Mouse (Mus musculus) embryonic facial prominence, embryonic 13.5 days (tissue): ENCODE results near the gene Tas1r2. TPM values are rescaled to one million over a fixed set of nuclear protein-coding genes. Genes with fewer than 3 reads are reported as not detected.

Source experiments
- ATAC-seq: fragments of 200-750 bp; cut with Nextera tagmentation; 2 replicates; pipeline ENCODE4 v1.8.0; 2017; ENCODE audit warnings: low read depth; ENCODE audit not compliant: insufficient number of reproducible peaks, insufficient read depth, low FRiP score, low TSS enrichment
- H3K27ac ChIP-seq: fragments of 300-500 bp; sonication (generic); 2 replicates; pipeline ENCODE4 v1.5.1; 2015; ENCODE audit warnings: moderate library complexity, mild to moderate bottlenecking, inconsistent platforms
- H3K27me3 ChIP-seq: fragments of 300-500 bp; sonication (generic); 2 replicates; pipeline ENCODE4 v1.6.1; 2015; ENCODE audit warnings: mild to moderate bottlenecking, inconsistent platforms
- H3K36me3 ChIP-seq: fragments of 300-500 bp; sonication (generic); 2 replicates; pipeline ENCODE4 v1.6.1; 2015; ENCODE audit warnings: mild to moderate bottlenecking, inconsistent platforms
- H3K4me1 ChIP-seq: fragments of 300-500 bp; sonication (generic); 2 replicates; pipeline ENCODE4 v1.6.1; 2015; ENCODE audit warnings: inconsistent platforms
- H3K4me2 ChIP-seq: fragments of 300-500 bp; sonication (generic); 2 replicates; pipeline ENCODE4 v1.6.1; 2015; ENCODE audit warnings: moderate library complexity, mild to moderate bottlenecking, inconsistent platforms
- H3K4me3 ChIP-seq: fragments of 300-500 bp; sonication (generic); 2 replicates; pipeline ENCODE4 v1.5.1; 2015; ENCODE audit warnings: mild to moderate bottlenecking, inconsistent platforms
- H3K9ac ChIP-seq: fragments of 300-500 bp; sonication (generic); 2 replicates; pipeline ENCODE4 v1.6.1; 2015; ENCODE audit warnings: mild to moderate bottlenecking, inconsistent platforms
- H3K9me3 ChIP-seq: fragments of 300-500 bp; sonication (generic); 2 replicates; pipeline ENCODE4 v1.6.1; 2016; ENCODE audit warnings: inconsistent platforms
- WGBS: fragments of 180-500 bp; shearing (Covaris S2); methylation state at CpG from one replicate; pipeline ENCODE4 v1.1.7; 2015; ENCODE audit warnings: mixed read lengths; 5-methylcytosine and 5-hydroxymethylcytosine counted together
- polyA plus RNA-seq: library from polyadenylated mRNA; unstranded; fragments of >200 nt; fragmentation: Nextera tagmentation; extraction: Ambion mirVana; gene quantifications from 2 replicates; pipeline ENCODE4 v1.2.1, GENCODE M21; 2015

Tas1r2 gene
- polyA plus RNA-seq, 1 experiment from 2014 or later: not detected

GRCm38 (mm10) chr4:139640333-139640732 lies 13.0 kb upstream of the Tas1r2 start:
- 63% methylated on average over 12 of the region's 12 CpGs for WGBS

GRCm38 (mm10) chr4:139640775-139641174 lies 12.6 kb upstream of the Tas1r2 start:
- H3K9ac ChIP-seq: no peak overlapping the region
- H3K4me2 ChIP-seq: no peak overlapping the region
- ATAC-seq: no peak
- no peak overlapping the region for H3K27ac ChIP-seq
- peaks cover 28% of the 10 kb centered on the region for H3K27me3 ChIP-seq
- H3K36me3 ChIP-seq: peaks cover 32% of the 10 kb centered on the region
- no peaks in the 10 kb centered on the region for H3K9me3 ChIP-seq
- H3K4me3 ChIP-seq: no peak overlapping the region
- WGBS: 60% methylated on average over 6 of the region's 6 CpGs
- H3K4me1 ChIP-seq: peaks cover 18% of the 10 kb centered on the region

More at GRCm38 (mm10) chr4:139640333-139640732, 13.0 kb upstream of the Tas1r2 start:
- Histone ChIP-seq H3K27me3 (peaks cover 28% of the 10 kb centered on the region), H3K4me1 (peaks cover 18% of the 10 kb centered on the region), H3K4me3 (no peak overlapping the region), H3K36me3 (peaks cover 37% of the 10 kb centered on the region), H3K9ac (no peak overlapping the region), H3K27ac (no peak overlapping the region), H3K9me3 (no peaks in the 10 kb centered on the region), H3K4me2 (no peak overlapping the region)
- ATAC-seq: no peak

- Histone ChIP-seq H3K9me3 (no peaks in the 10 kb centered on the region), H3K27ac (no peak overlapping the region)
Measured at GRCm38 (mm10) chr4:139641829-139642425, 11.4 kb upstream of the Tas1r2 start.

GRCm38 (mm10) chr4:139643972-139644371 lies 9.4 kb upstream of the Tas1r2 start:
- no peaks in the 10 kb centered on the region for H3K9me3 ChIP-seq
- H3K4me2 ChIP-seq: no peak overlapping the region
- peaks cover 18% of the 10 kb centered on the region for H3K4me1 ChIP-seq
- peaks cover 28% of the 10 kb centered on the region for H3K27me3 ChIP-seq
- H3K36me3 ChIP-seq: peaks cover 34% of the 10 kb centered on the region
- no peak for ATAC-seq
- H3K27ac ChIP-seq: no peak overlapping the region
- WGBS: 18% methylated on average over 9 of the region's 9 CpGs
- H3K9ac ChIP-seq: 0 out of 2 replicates have a peak overlapping the region, but pooled peaks have one; percentile 12
- no peak overlapping the region for H3K4me3 ChIP-seq

More at GRCm38 (mm10) chr4:139641829-139642425, 11.4 kb upstream of the Tas1r2 start:
- H3K4me1 ChIP-seq: peaks cover 18% of the 10 kb centered on the region
- H3K9ac ChIP-seq: peak overlapping the region; percentile 44
- peak overlapping the region; percentile 54 for H3K4me2 ChIP-seq
- no peak for ATAC-seq
- H3K27me3 ChIP-seq: peaks cover 28% of the 10 kb centered on the region
- WGBS: 5% methylated on average over 30 of the region's 30 CpGs
- H3K36me3 ChIP-seq: peaks cover 36% of the 10 kb centered on the region
- peak overlapping the region; percentile 24 for H3K4me3 ChIP-seq

DNA sequence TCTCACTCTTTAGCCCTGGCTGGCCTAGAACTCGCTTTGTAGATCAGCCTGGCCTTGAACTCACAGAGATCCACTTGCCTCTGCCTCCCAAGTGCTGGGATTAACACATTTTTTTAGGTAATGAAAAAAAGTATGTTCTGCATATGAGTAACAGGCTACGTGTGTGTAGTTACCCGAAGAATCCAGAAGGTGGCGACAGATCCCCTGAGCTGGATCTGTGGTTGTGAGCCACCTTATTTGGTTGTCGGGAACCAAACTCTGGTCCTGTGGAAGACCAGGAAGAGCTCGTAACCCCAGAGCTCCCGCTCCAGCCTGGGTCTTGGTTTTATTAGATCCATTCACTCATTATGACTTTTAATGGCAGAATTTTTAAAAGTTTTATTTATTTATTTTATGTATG lies 6.4 kb upstream of the Tas1r2 start:
- no peak overlapping the region for H3K4me2 ChIP-seq
- ATAC-seq: no peak
- no peak overlapping the region for H3K4me3 ChIP-seq
- WGBS: 83% methylated on average over 7 of the region's 7 CpGs
- peaks cover 35% of the 10 kb centered on the region for H3K36me3 ChIP-seq
- H3K9ac ChIP-seq: no peak overlapping the region
- no peaks in the 10 kb centered on the region for H3K9me3 ChIP-seq
- no peak overlapping the region for H3K27ac ChIP-seq
- H3K27me3 ChIP-seq: peaks cover 19% of the 10 kb centered on the region
- peaks cover 10% of the 10 kb centered on the region for H3K4me1 ChIP-seq

DNA sequence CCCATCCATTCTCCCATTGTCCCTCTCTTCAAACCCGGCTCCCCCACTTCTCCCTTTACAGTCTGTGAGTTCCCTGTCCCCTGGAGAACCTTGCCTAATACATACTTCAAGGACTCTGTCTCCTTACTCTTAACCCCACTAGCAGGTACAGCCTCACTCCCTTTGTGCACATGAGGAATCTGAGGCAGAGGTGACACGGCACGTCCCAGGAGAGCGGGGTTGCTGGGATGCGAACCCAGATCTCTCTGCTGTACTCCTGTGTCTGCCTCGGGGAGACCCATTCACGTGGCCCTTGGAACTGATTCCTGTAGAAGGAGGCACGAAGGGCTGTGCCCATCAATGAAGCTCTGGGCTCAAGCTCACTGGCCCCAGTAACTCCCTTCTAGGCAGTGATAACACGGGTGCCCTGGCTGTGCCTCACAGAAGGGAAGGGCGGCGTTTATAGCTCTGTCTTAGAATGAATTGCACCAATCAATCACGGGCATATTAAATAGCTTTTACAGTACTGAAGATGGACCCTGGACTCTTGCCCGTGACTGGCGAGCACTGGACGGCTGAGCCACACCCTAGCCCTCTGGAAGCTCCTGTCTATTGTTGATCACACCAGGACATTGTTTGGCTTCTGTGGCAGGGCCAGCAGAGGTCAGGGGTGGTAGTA lies 3.1 kb upstream of the Tas1r2 start:
- ATAC-seq: no peak; the same call in 1 of the 2 replicates
- no peak overlapping the region for H3K4me3 ChIP-seq
- H3K27me3 ChIP-seq: no peaks in the 10 kb centered on the region
- no peak overlapping the region for H3K4me2 ChIP-seq
- 85% methylated on average over 15 of the region's 15 CpGs for WGBS
- no peak overlapping the region for H3K27ac ChIP-seq
- no peaks in the 10 kb centered on the region for H3K9me3 ChIP-seq
- no peaks in the 10 kb centered on the region for H3K4me1 ChIP-seq
- H3K9ac ChIP-seq: no peak overlapping the region
- peaks cover 24% of the 10 kb centered on the region for H3K36me3 ChIP-seq

- WGBS: 71% methylated on average over 11 of the region's 11 CpGs
- no peaks in the 10 kb centered on the region for H3K9me3 ChIP-seq
- no peak overlapping the region for H3K4me3 ChIP-seq
- no peak overlapping the region for H3K9ac ChIP-seq
- H3K36me3 ChIP-seq: peaks cover 24% of the 10 kb centered on the region
- H3K4me2 ChIP-seq: no peak overlapping the region
- H3K27ac ChIP-seq: no peak overlapping the region
- H3K4me1 ChIP-seq: no peaks in the 10 kb centered on the region
- H3K27me3 ChIP-seq: no peaks in the 10 kb centered on the region
- ATAC-seq: no peak
Measured at GRCm38 (mm10) chr4:139650907-139651306, 2.4 kb upstream of the Tas1r2 start.

DNA sequence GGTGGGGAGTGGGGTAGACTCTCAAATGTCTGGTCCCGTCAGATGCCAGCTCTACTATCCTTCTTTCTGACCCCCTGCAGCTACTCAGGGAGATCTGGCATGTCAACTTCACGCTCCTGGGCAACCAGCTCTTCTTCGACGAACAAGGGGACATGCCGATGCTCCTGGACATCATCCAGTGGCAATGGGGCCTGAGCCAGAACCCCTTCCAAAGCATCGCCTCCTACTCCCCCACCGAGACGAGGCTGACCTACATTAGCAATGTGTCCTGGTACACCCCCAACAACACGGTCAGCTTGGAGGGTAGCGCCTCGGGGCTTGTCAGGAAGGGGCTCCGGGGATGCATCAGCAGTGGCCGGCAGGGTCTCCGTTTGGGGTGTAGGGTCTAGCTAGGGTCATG lies 8.6 kb downstream of the Tas1r2 start:
- Histone ChIP-seq H3K4me2 (no peak overlapping the region), H3K9ac (no peak overlapping the region), H3K4me1 (no peaks in the 10 kb centered on the region), H3K4me3 (no peak overlapping the region), H3K36me3 (no peaks in the 10 kb centered on the region), H3K9me3 (no peaks in the 10 kb centered on the region), H3K27me3 (no peaks in the 10 kb centered on the region), H3K27ac (no peak overlapping the region)
- 89% methylated on average over 14 of the region's 14 CpGs for WGBS
- no peak for ATAC-seq

GRCm38 (mm10) chr4:139667632-139668031 lies 14.3 kb downstream of the Tas1r2 start:
- Histone ChIP-seq H3K36me3 (no peaks in the 10 kb centered on the region), H3K9me3 (no peaks in the 10 kb centered on the region), H3K9ac (no peak overlapping the region), H3K27me3 (no peaks in the 10 kb centered on the region), H3K4me2 (no peak overlapping the region), H3K27ac (no peak overlapping the region), H3K4me1 (no peaks in the 10 kb centered on the region), H3K4me3 (no peak overlapping the region)
- 74% methylated on average over 6 of the region's 6 CpGs for WGBS
- ATAC-seq: no peak

DNA sequence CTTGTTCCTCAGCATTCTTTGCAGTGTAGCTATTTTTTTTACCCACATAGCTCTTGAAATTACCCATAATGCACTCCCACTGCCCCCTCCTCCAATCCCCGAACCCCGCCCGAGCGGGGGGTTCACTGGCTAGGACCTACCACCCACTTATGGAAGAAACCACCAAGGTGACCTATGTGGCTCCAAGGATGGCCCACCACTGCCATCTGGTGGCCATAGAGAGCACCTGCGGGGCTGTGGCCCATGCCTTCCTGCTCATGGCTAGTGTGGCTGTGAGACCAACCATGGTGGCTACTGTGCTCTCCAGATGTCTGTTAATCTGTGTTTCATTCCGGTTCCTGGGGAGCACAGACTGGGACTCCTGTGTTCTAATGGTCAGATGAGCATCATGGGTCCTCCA lies 16.5 kb downstream of the Tas1r2 start:
- H3K9me3 ChIP-seq: no peaks in the 10 kb centered on the region
- H3K27ac ChIP-seq: no peak overlapping the region
- 20% methylated on average over 6 of the region's 6 CpGs for WGBS
- H3K4me3 ChIP-seq: no peak overlapping the region
- H3K4me1 ChIP-seq: no peaks in the 10 kb centered on the region
- no peak overlapping the region for H3K9ac ChIP-seq
- no peak overlapping the region for H3K4me2 ChIP-seq
- no peak for ATAC-seq
- H3K27me3 ChIP-seq: peaks cover 11% of the 10 kb centered on the region
- H3K36me3 ChIP-seq: no peaks in the 10 kb centered on the region

DNA sequence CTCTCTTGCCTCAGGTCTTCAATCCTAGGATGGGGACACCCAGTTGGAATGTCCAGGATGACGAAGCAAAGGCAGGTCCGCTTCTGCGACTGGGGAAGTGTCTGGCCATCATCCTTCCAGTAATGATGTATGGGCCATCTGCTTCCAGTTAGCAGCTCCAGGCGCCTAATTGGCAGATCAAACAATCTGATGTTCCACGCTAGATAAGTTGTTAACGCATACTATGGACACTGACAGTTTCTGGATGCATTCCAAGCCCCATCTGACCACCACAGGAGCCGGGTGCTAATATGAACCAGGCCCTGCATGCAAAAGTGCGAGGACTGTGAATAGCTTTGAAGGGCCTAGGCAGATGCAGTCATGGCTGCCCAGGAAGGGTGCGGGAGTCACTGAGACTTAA lies 22.4 kb downstream of the Tas1r2 start:
- Histone ChIP-seq H3K4me3 (no peak overlapping the region), H3K36me3 (no peaks in the 10 kb centered on the region), H3K9me3 (0 out of 2 replicates have a peak, but pooled peaks cover 15% of the 10 kb centered on the region), H3K27me3 (peaks cover 18% of the 10 kb centered on the region), H3K9ac (no peak overlapping the region), H3K27ac (no peak overlapping the region), H3K4me2 (no peak overlapping the region), H3K4me1 (peaks cover 9% of the 10 kb centered on the region)
- no peak for ATAC-seq
- 40% methylated on average over 9 of the region's 9 CpGs for WGBS
